Mouse (Mus musculus) heart, embryonic 14.5 days (tissue): ENCODE data around the gene Tshz2. TPM values are rescaled to one million over a fixed set of nuclear protein-coding genes. Genes with fewer than 3 reads are reported as not detected.

ENCODE experiments used
- ATAC-seq: fragments of 200-750 bp; cut with Nextera tagmentation; 2 replicates; pipeline ENCODE4 v1.8.0; 2017; ENCODE audit warnings: low read depth, moderate TSS enrichment; ENCODE audit not compliant: insufficient number of reproducible peaks, insufficient read depth, low FRiP score
- H3K27ac ChIP-seq, 2 experiments: fragments of 200-500 bp in 1 of 2; fragments of 300-500 bp in 1 of 2; sonication (generic) in 1 of 2; replicated peaks in 1 of 2; 2 replicates each; pipeline ENCODE4 v1.5.1; 2012 to 2014; ENCODE audit warnings: low read depth in 2 of 2, low read length in 2 of 2, control low read depth in 1 of 2, mild to moderate bottlenecking in 1 of 2, mixed read lengths in 1 of 2; ENCODE audit not compliant: control insufficient read depth in 1 of 2, insufficient read depth in 1 of 2
- H3K27me3 ChIP-seq: fragments of 300-500 bp; sonication (generic); 2 replicates; pipeline ENCODE4 v1.6.1; 2014; ENCODE audit warnings: mild to moderate bottlenecking, low read length, control low read depth; ENCODE audit not compliant: control insufficient read depth, insufficient read depth
- H3K36me3 ChIP-seq: fragments of 300-500 bp; sonication (generic); 2 replicates; pipeline ENCODE4 v1.6.1; 2014; ENCODE audit warnings: mild to moderate bottlenecking, control low read depth, low read length, mixed read lengths; ENCODE audit not compliant: control insufficient read depth, insufficient read depth
- H3K4me1 ChIP-seq, 2 experiments: fragments of 200-500 bp in 1 of 2; fragments of 300-500 bp in 1 of 2; sonication (generic) in 1 of 2; 2 replicates each; pipeline ENCODE4 v1.6.1; 2012 to 2014; ENCODE audit warnings: low read length in 2 of 2, control low read depth in 1 of 2, mixed read lengths in 1 of 2; ENCODE audit not compliant: control insufficient read depth in 2 of 2, insufficient read depth in 2 of 2
- H3K4me2 ChIP-seq: fragments of 300-500 bp; sonication (generic); 2 replicates; pipeline ENCODE4 v1.6.1; 2014; ENCODE audit warnings: mild to moderate bottlenecking, low read length
- H3K4me3 ChIP-seq, 2 experiments: fragments of 200-500 bp in 1 of 2; fragments of 300-500 bp in 1 of 2; sonication (generic) in 1 of 2; 2 replicates each; pipeline ENCODE4 v1.5.1; 2012 to 2014; ENCODE audit warnings: low read length in 2 of 2, mild to moderate bottlenecking in 2 of 2, control low read depth in 1 of 2, low read depth in 1 of 2, moderate library complexity in 1 of 2; ENCODE audit not compliant: control insufficient read depth in 1 of 2, insufficient read depth in 1 of 2
- H3K9ac ChIP-seq: fragments of 300-500 bp; sonication (generic); 2 replicates; pipeline ENCODE4 v1.6.1; 2014; ENCODE audit warnings: mild to moderate bottlenecking, low read length
- H3K9me3 ChIP-seq: fragments of 300-500 bp; sonication (generic); 2 replicates; pipeline ENCODE4 v1.6.1; 2016; ENCODE audit warnings: low read length, control low read depth; ENCODE audit not compliant: control insufficient read depth
- WGBS: fragments of 180-500 bp; shearing (Covaris S2); extraction: QIAGEN DNeasy Blood & Tissue Kit; methylation state at CpG from one replicate; pipeline ENCODE4 v1.1.7; 2014; 5-methylcytosine and 5-hydroxymethylcytosine counted together
- polyA plus RNA-seq: library from polyadenylated mRNA; unstranded; fragments of >200 nt; fragmentation: Nextera tagmentation; extraction: Ambion mirVana; gene quantifications from 2 replicates; pipeline ENCODE4 v1.2.1, GENCODE M21; 2014

Gene Tshz2
- polyA plus RNA-seq, 1 experiment from 2014 or later = 3.4 TPM

GRCm38 (mm10) chr2:170041101-170041500 is 408.3 kb downstream of the Tshz2 start:
- Histone ChIP-seq H3K9ac (no peak overlapping the region), H3K4me1 (no peaks in the 10 kb centered on the region), H3K27ac (no peak overlapping the region), H3K4me3 (no peak overlapping the region), H3K27me3 (no peaks in the 10 kb centered on the region), H3K4me2 (no peak overlapping the region), H3K9me3 (peaks cover 4% of the 10 kb centered on the region; the same call in 1 of the 2 replicates), H3K36me3 (no peaks in the 10 kb centered on the region)
- no peak for ATAC-seq
- 57% methylated on average over 9 of the region's 9 CpGs for WGBS

DNA sequence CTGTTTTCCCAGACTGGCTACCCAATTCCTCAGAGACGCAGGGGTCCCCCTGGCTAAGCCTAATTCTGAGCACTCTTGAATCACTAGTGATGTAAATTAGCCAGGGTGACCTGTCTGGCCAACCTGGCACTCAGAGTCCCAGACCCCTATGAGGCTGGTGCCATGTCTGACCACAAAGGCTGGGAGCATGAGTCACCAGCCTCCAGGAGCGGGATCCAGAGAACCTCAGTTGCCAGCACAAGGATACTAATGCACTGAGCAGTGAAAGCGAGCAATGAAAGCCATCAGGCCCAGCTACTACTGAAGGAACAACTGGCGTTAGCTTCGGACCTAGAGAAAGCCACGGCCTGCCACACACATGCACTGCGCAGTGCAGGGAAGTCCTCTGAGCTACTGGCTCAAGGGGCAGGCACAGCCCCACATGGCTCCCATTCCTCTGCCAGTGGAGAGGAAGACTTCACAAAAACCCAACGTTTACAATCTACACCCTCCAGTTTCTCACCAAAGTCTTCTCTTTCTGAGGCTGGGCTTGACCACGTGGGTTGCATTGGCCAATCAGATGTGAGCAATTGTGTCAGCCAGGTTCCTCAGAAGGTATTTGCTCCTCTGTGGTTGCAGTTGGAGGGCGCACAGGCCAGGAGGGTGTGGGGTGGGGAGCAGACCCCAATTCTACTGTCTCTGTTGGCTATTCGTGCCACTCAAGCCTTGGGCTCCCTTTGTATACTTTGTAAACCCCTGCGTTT is 409.8 kb downstream of the Tshz2 start:
- Histone ChIP-seq H3K36me3 (no peaks in the 10 kb centered on the region), H3K9ac (no peak overlapping the region), H3K4me1 (no peaks in the 10 kb centered on the region), H3K27me3 (no peaks in the 10 kb centered on the region), H3K27ac (no peak overlapping the region), H3K4me3 (no peak overlapping the region), H3K9me3 (peaks cover 4% of the 10 kb centered on the region; the same call in 1 of the 2 replicates), H3K4me2 (no peak overlapping the region)
- no peak for ATAC-seq
- 81% methylated on average over 12 of the region's 12 CpGs for WGBS

GRCm38 (mm10) chr2:170043290-170043689 is 410.5 kb downstream of the Tshz2 start:
- H3K4me3 ChIP-seq = no peak overlapping the region
- 80% methylated on average over 8 of the region's 10 CpGs for WGBS

GRCm38 (mm10) chr2:170045896-170046295 is 413.1 kb downstream of the Tshz2 start:
- Histone ChIP-seq H3K4me3 (no peak overlapping the region), H3K27ac (no peak overlapping the region), H3K9ac (no peak overlapping the region), H3K4me2 (no peak overlapping the region), H3K4me1 (no peaks in the 10 kb centered on the region), H3K27me3 (no peaks in the 10 kb centered on the region), H3K9me3 (peaks cover 4% of the 10 kb centered on the region; the same call in 1 of the 2 replicates), H3K36me3 (no peaks in the 10 kb centered on the region)
- 75% methylated on average over 11 of the region's 11 CpGs for WGBS
- ATAC-seq = no peak

More at GRCm38 (mm10) chr2:170043290-170043689, 410.5 kb downstream of the Tshz2 start:
- H3K27ac ChIP-seq = no peak overlapping the region
- ATAC-seq = no peak
- H3K36me3 ChIP-seq = no peaks in the 10 kb centered on the region
- H3K9ac ChIP-seq = no peak overlapping the region
- H3K4me1 ChIP-seq = no peaks in the 10 kb centered on the region
- peaks cover 4% of the 10 kb centered on the region; the same call in 1 of the 2 replicates for H3K9me3 ChIP-seq
- H3K27me3 ChIP-seq = no peaks in the 10 kb centered on the region
- no peak overlapping the region for H3K4me2 ChIP-seq

DNA sequence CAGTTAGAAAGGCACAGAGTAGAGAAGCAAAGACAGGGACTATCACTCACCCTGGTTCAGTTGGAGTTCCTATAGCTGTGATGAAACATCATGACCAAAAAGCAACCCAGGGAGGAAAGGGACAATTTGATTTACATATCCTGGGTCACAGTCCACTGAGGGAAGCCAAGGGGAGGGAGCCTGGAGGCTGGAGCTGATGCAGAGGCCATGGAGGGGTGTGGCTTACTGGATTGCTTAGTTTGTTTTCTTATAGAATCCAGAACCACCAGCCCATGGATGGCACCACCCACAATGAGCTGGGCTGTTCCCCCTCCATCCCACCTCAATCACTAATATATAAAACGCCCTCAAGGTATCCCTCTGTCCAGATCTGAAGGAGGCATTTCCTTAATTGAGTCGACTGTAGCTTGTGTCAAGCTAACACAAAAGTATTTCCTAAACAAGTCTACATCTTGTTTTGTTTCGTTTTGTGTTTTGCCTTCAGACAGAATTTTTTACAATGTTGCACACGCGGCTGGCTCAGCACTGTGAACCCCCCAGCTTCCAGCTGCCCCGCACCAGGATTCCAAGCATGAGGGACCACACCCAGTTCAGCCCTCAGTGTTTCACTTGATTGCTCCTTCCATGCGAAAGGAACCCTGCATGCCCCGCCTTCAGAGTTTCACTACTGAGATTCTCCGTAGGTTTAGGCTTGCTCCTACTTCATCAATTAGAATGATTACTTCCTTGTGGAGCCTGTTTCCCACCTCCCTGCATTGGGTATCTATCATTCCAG is 413.7 kb downstream of the Tshz2 start:
- Histone ChIP-seq H3K9ac (no peak overlapping the region), H3K4me3 (no peak overlapping the region), H3K36me3 (no peaks in the 10 kb centered on the region), H3K4me1 (no peaks in the 10 kb centered on the region), H3K4me2 (no peak overlapping the region), H3K27ac (no peak overlapping the region), H3K9me3 (peaks cover 4% of the 10 kb centered on the region; the same call in 1 of the 2 replicates), H3K27me3 (no peaks in the 10 kb centered on the region)
- WGBS = 80% methylated on average over 9 of the region's 9 CpGs
- no peak for ATAC-seq

DNA sequence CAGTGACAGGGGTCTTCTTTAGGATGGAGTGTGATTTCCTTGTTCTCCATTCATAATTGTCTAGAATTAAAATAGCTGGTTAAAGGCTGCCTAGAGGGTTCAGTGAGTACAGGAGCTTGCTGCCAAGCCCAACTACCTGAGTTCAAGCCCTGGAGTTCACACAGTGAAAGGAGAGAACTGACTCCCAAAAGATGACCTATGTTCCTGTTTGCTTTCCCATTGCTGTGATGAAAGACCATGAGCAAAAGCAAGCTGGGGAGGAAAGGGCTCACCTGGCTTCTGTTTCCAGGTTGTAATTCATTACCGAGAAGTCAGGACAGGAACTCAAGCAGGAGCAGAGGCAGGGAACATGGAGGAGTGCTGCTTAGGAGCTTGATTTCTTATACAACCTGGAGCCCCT is 416.0 kb downstream of the Tshz2 start:
- WGBS = 85% methylated on average over 1 of the region's 1 CpGs
- Histone ChIP-seq H3K4me3 (no peak overlapping the region), H3K27me3 (no peaks in the 10 kb centered on the region), H3K36me3 (no peaks in the 10 kb centered on the region), H3K4me1 (no peaks in the 10 kb centered on the region), H3K4me2 (no peak overlapping the region), H3K27ac (no peak overlapping the region), H3K9me3 (peaks cover 4% of the 10 kb centered on the region; the same call in 1 of the 2 replicates), H3K9ac (no peak overlapping the region)
- ATAC-seq = no peak

DNA sequence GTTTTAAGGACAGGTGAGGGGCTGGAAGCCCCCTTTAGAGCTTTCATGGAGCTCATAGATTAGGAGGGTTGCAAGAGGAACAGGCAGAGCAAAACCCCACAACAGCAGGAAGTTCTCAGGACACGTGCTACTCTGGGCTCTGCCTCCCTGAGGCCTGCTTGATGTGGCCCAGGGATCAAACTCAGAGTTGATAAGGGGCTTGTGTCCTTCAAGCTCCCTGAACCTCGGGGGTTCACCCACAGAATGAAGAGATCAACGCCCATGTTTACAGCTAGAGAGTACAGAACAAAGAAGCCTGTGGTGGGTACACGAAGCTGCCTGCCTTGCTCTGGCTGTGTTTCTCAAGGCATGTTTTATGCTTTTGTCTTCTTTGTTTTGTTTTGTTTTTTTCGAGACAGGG is 417.8 kb downstream of the Tshz2 start:
- no peak overlapping the region for H3K4me3 ChIP-seq
- 49% methylated on average over 5 of the region's 5 CpGs for WGBS
- no peaks in the 10 kb centered on the region for H3K27me3 ChIP-seq
- H3K4me1 ChIP-seq = no peaks in the 10 kb centered on the region
- no peak overlapping the region for H3K4me2 ChIP-seq
- no peak for ATAC-seq
- peaks cover 4% of the 10 kb centered on the region; the same call in 1 of the 2 replicates for H3K9me3 ChIP-seq
- H3K27ac ChIP-seq = no peak overlapping the region
- H3K36me3 ChIP-seq = no peaks in the 10 kb centered on the region
- no peak overlapping the region for H3K9ac ChIP-seq
